Mouse (Mus musculus): ENCODE data around the gene Pacs1.
"Not testable (repeated sequence)": the region's sequence is repeated elsewhere in the genome, so short reads cannot be mapped to it uniquely, and the experiment has no call there.

Pacs1 gene

GRCm38 (mm10) chr19:5094746-5095417 lies 178.0 kb downstream of the Pacs1 start:
- DNase-seq: no peak

- peak; percentile 99 for DNase-seq
Measured at GRCm38 (mm10) chr19:5094243-5094632, 178.7 kb downstream of the Pacs1 start.

- DNase-seq: peak; percentile 94
Measured at GRCm38 (mm10) chr19:5093481-5094242, 179.3 kb downstream of the Pacs1 start.

DNA sequence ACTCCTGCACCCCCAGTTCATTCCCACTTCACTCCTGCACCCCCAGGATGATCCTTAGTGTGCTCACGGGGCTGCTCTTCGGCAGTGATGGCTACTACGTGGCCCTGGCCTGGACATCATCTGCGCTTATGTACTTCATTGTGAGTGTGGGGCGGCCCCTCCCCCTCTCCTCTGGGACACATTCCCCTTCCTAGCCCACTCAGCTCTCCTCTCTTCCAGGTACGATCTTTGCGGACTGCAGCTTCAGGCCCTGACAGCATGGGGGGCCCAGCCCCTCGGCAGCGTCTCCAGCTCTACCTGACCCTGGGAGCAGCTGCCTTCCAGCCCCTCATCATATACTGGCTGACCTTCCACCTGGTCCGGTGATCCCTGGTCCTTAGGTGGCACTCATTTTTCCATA lies 180.8 kb downstream of the Pacs1 start:
- peak; percentile 91 for DNase-seq

DNA sequence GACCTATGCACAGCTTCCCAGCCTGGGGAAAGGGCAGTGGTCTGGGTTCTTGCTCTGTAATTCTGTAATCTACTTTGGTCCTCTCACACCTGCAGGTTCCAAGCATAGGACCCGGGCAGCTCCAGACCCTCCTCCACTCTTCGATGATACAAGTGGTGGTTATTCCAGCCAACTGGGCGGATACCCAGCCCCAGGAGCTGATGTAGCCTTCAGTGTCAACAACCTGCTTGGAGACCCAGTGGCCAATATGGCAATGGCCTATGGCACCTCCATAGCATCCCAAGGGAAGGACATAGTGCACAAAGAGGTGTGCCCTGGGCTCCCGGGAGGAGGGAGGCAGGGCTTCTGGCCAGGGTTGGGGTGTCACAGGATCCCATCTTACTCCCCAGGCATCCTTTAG lies 183.6 kb downstream of the Pacs1 start:
- peak; percentile 93 for DNase-seq

- peak; percentile 100 for DNase-seq
Measured at GRCm38 (mm10) chr19:5087884-5088728, 184.8 kb downstream of the Pacs1 start, which contains the start of gene Yif1a. Gene Yif1a, plus strand, starts transcription at chr19:5088538.

- DNase-seq: not testable (repeated sequence)
Measured at GRCm38 (mm10) chr19:5086533-5086932, 186.4 kb downstream of the Pacs1 start.

GRCm38 (mm10) chr19:5085145-5085863 lies 187.6 kb downstream of the Pacs1 start, which contains the start of gene Tmem151a:
Gene Tmem151a, minus strand, starts transcription at chr19:5085531.
- peak; percentile 94 for DNase-seq

DNA sequence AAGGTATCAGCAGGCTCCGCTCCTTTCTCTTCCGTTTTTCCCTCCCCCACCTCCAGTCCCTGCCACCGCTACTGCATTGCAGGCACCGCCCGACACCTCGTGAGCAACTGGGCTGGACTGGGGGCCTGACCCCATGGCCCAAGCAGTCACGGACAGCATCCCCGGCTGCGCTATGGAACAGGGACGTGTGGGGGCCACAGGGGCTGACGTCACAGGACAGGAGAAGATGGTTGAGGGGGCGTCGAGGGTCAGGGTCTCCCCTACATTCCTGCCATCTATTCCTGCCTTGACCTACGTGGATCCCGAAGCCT lies 188.1 kb downstream of the Pacs1 start:
- peak; percentile 91 for DNase-seq

GRCm38 (mm10) chr19:5083961-5084833 lies 188.7 kb downstream of the Pacs1 start:
- DNase-seq: no peak
